Mouse (Mus musculus) CH12.LX (cell line): Measurements from ENCODE around the gene Ebf4.

Experiments
- CTCF ChIP-seq, 2 experiments: IDR thresholded peaks in 1 of 2; conservative IDR thresholded peaks in 1 of 2; 2 replicates each; pipeline ENCODE4 v1.5.1; 2011 to 2012; ENCODE audit warnings: low read depth in 2 of 2, low read length in 2 of 2, improper control_type of control experiment in 1 of 2, inconsistent platforms in 1 of 2, mild to moderate bottlenecking in 1 of 2, moderate library complexity in 1 of 2
- EP300 ChIP-seq: IDR thresholded peaks from 2 replicates; pipeline ENCODE4 v1.6.1; 2011; ENCODE audit warnings: low read length, improper control_type of control experiment
- MAFK ChIP-seq: IDR thresholded peaks from 2 replicates; pipeline ENCODE4 v1.6.1; 2011; ENCODE audit warnings: low read length, improper control_type of control experiment; ENCODE audit not compliant: insufficient replicate concordance
- MAX ChIP-seq: IDR thresholded peaks from 2 replicates; pipeline ENCODE4 v1.6.1; 2011; ENCODE audit warnings: low read length, improper control_type of control experiment
- MXI1 ChIP-seq: IDR thresholded peaks from 2 replicates; pipeline ENCODE4 v1.6.1; 2011; ENCODE audit warnings: mild to moderate bottlenecking, low read depth, low read length, improper control_type of control experiment
- MYC ChIP-seq: IDR thresholded peaks from 2 replicates; pipeline ENCODE4 v1.6.1; 2011; ENCODE audit warnings: low read depth, mild to moderate bottlenecking, improper control_type of control experiment, low read length
- POLR2A ChIP-seq: IDR thresholded peaks from 2 replicates; pipeline ENCODE4 v1.6.1; 2011; ENCODE audit warnings: low read depth, mild to moderate bottlenecking, improper control_type of control experiment, low read length
- POLR2AphosphoS2 ChIP-seq: IDR thresholded peaks from 2 replicates; pipeline ENCODE4 v1.6.1; 2011; ENCODE audit warnings: low read depth, low read length, improper control_type of control experiment
- RAD21 ChIP-seq: IDR thresholded peaks from 2 replicates; pipeline ENCODE4 v1.6.1; 2011; ENCODE audit warnings: low read depth, mild to moderate bottlenecking, low read length, improper control_type of control experiment, moderate library complexity
- RCOR1 ChIP-seq: conservative IDR thresholded peaks from 2 replicates; pipeline ENCODE4 v1.6.1; 2012; ENCODE audit warnings: low read depth, mild to moderate bottlenecking, inconsistent platforms, low read length, improper control_type of control experiment
- TCF12 ChIP-seq: IDR thresholded peaks from 2 replicates; pipeline ENCODE4 v1.6.1; 2014; ENCODE audit warnings: low read depth, mild to moderate bottlenecking, inconsistent platforms, low read length, improper control_type of control experiment

GRCm38 (mm10) chr2:130414094-130414856 lies 119.3 kb downstream of the Ebf4 start:
- TF ChIP-seq MAX (no peak), CTCF (conservative IDR thresholded peaks at IDR 0.05 in 1 of 2, IDR thresholded peaks at IDR 0.05 in 1 of 2; ENCODE audit: low read depth in 2 of 2, low read length in 2 of 2) (peak in 1 of 2 experiments; percentile 38; a peak in 2 of 4 replicates), MXI1 (no peak), EP300 (peak; percentile 62), POLR2A (no peak), MAFK (no peak), RCOR1 (no peak), RAD21 (peak; percentile 4), POLR2AphosphoS2 (no peak), MYC (no peak), TCF12 (no peak)
